Mouse (Mus musculus) heart, embryonic 15.5 days (tissue): ENCODE measurements around the gene Myt1l. TPM values are rescaled to one million over a fixed set of nuclear protein-coding genes. Genes with fewer than 3 reads are reported as not detected.

Experiments
- ATAC-seq: fragments of 200-750 bp; cut with Nextera tagmentation; replicated peaks from 2 replicates; pipeline ENCODE4 v1.8.0; 2017; ENCODE audit warnings: low read depth, moderate TSS enrichment; ENCODE audit not compliant: insufficient number of reproducible peaks, insufficient read depth, low FRiP score
- H3K27ac ChIP-seq: fragments of 300-500 bp; sonication (generic); 2 replicates; pipeline ENCODE4 v1.5.1; 2015; ENCODE audit warnings: mild to moderate bottlenecking, inconsistent platforms
- H3K27me3 ChIP-seq: fragments of 300-500 bp; sonication (generic); 2 replicates; pipeline ENCODE4 v1.6.1; 2015; ENCODE audit warnings: inconsistent platforms
- H3K36me3 ChIP-seq: fragments of 300-500 bp; sonication (generic); 2 replicates; pipeline ENCODE4 v1.6.1; 2015; ENCODE audit warnings: mild to moderate bottlenecking, inconsistent platforms
- H3K4me1 ChIP-seq: fragments of 300-500 bp; sonication (generic); replicated peaks from 2 replicates; pipeline ENCODE4 v1.6.1; 2015; ENCODE audit warnings: inconsistent platforms
- H3K4me2 ChIP-seq: fragments of 300-500 bp; sonication (generic); 2 replicates; pipeline ENCODE4 v1.6.1; 2015; ENCODE audit warnings: inconsistent platforms, mild to moderate bottlenecking, moderate library complexity
- H3K4me3 ChIP-seq: fragments of 300-500 bp; sonication (generic); 2 replicates; pipeline ENCODE4 v1.5.1; 2015; ENCODE audit warnings: mild to moderate bottlenecking, inconsistent platforms
- H3K9ac ChIP-seq: fragments of 300-500 bp; sonication (generic); 2 replicates; pipeline ENCODE4 v1.6.1; 2015; ENCODE audit warnings: mild to moderate bottlenecking, inconsistent platforms
- H3K9me3 ChIP-seq: fragments of 300-500 bp; sonication (generic); replicated peaks from 2 replicates; pipeline ENCODE4 v1.6.1; 2016; ENCODE audit warnings: inconsistent platforms
- WGBS: fragments of 180-500 bp; shearing (Covaris S2); methylation state at CpG from one replicate; pipeline ENCODE4 v1.1.7; 2015; ENCODE audit warnings: mixed read lengths; 5-methylcytosine and 5-hydroxymethylcytosine counted together
- polyA plus RNA-seq: library from polyadenylated mRNA; unstranded; fragments of >200 nt; fragmentation: Nextera tagmentation; extraction: Ambion mirVana; gene quantifications from 2 replicates; pipeline ENCODE4 v1.2.1, GENCODE M21; 2015

Gene Myt1l
- polyA plus RNA-seq, 1 experiment from 2014 or later, result 0.05 TPM

GRCm38 (mm10) chr12:29657061-29657460 is 128.9 kb downstream of the Myt1l start:
- Histone ChIP-seq H3K36me3 (no peaks in the 10 kb centered on the region), H3K4me2 (no peak overlapping the region), H3K4me1 (0 out of 2 replicates have a peak, but pooled peaks cover 3% of the 10 kb centered on the region), H3K9me3 (no peaks in the 10 kb centered on the region), H3K27me3 (no peaks in the 10 kb centered on the region), H3K27ac (no peak overlapping the region), H3K4me3 (no peak overlapping the region), H3K9ac (no peak overlapping the region)
- 40% methylated on average over 3 of the region's 3 CpGs for WGBS
- no peak for ATAC-seq

- no peak overlapping the region for H3K4me2 ChIP-seq
- WGBS, result 61% methylated on average over 2 of the region's 2 CpGs
These were observed 129.7 kb downstream of the Myt1l start for GRCm38 (mm10) chr12:29657870-29658269.

DNA sequence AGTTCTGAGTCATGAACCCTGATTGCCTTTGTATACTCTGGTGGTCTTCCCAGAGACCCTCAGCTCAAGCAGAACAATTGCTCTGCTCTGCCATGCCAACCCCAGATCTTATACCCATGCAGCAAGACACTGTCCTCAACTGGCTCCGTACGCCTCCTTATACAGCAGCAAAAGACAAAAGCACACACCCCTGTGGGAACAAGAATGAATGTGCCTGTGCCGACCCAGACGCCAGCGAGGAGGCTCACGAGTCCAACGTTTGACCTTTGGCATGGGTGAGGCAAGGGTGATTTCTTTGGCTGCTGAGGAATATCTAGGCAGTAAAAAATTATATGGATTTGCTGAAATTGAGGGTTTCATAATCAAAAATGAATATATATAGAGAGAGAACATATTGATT is 143.8 kb downstream of the Myt1l start:
- Histone ChIP-seq H3K4me2 (no peak overlapping the region), H3K4me3 (no peak overlapping the region), H3K36me3 (no peaks in the 10 kb centered on the region), H3K27me3 (no peaks in the 10 kb centered on the region), H3K27ac (no peak overlapping the region), H3K4me1 (peaks cover 2% of the 10 kb centered on the region; the same call in 1 of the 2 replicates), H3K9me3 (no peaks in the 10 kb centered on the region), H3K9ac (no peak overlapping the region)
- 87% methylated on average over 7 of the region's 7 CpGs for WGBS
- no peak for ATAC-seq

More at GRCm38 (mm10) chr12:29657870-29658269, 129.7 kb downstream of the Myt1l start:
- no peaks in the 10 kb centered on the region for H3K36me3 ChIP-seq
- no peak for ATAC-seq
- no peak overlapping the region for H3K4me3 ChIP-seq
- H3K9ac ChIP-seq, result no peak overlapping the region
- no peaks in the 10 kb centered on the region for H3K27me3 ChIP-seq
- no peaks in the 10 kb centered on the region for H3K9me3 ChIP-seq
- H3K4me1 ChIP-seq, result 0 out of 2 replicates have a peak, but pooled peaks cover 3% of the 10 kb centered on the region
- no peak overlapping the region for H3K27ac ChIP-seq

DNA sequence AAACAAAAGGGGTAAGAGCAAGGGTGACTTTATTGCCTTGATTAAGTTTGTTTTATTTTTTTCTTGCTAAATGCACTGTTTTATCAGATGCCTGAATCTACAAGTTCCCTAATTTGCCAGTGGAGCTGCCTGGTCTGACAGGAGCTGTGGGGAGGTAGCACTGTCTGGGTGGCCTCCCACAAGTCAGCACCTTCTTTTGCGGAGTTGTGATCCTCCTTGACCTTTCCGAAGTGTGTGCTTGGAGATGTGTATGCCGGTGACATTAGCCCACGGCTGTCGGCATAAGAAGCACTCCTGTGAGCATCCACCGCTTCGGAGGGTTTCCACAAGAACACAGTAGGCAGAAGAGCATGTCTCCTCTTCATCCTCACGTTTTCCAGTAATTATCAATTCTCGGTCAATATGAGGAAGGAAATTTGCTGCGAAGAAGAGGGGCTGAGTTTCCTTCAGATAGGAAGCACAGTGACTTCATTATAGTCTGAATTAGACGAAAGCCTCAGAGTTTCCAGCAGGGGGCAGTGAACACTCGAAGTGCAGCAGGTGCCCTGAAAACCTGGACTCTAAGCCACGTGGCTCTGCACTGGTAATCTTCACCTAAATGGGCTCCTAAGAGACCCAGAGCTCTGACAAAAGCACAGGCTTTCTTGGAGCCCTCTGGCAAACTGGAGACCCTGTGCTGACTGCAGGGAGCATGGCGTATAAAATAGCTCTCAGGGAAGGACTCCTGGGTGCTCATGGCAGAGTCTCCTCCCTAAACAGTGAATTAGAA is 147.6 kb downstream of the Myt1l start:
- Histone ChIP-seq H3K27ac (no peak overlapping the region), H3K36me3 (no peaks in the 10 kb centered on the region), H3K9ac (no peak overlapping the region), H3K27me3 (no peaks in the 10 kb centered on the region), H3K9me3 (no peaks in the 10 kb centered on the region), H3K4me3 (no peak overlapping the region), H3K4me1 (peaks cover 2% of the 10 kb centered on the region; the same call in 1 of the 2 replicates), H3K4me2 (peak overlapping the region; percentile 23; the same call in 1 of the 2 replicates)
- no peak for ATAC-seq
- 35% methylated on average over 14 of the region's 14 CpGs for WGBS

DNA sequence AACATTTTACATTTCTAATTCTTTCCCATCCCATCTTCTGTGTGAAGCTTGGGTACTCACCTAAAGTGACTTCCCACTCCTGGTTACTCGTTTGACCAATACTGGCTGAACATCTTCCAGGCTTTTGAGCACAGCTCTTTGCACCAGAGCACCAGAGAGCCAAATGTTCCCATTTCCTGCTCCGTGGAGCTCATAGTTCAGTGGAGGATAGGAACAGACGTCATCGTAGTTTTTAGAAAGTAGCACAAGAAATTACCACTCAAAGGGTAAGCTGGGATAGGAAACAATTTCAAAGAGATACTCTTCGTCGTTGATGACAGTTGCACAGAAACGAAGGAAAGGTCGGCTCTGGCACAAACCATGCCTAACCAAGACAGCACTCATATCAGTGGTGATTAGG is 154.2 kb downstream of the Myt1l start:
- WGBS, result 49% methylated on average over 8 of the region's 8 CpGs

GRCm38 (mm10) chr12:29682946-29683345 is 154.8 kb downstream of the Myt1l start:
- Histone ChIP-seq H3K9me3 (no peaks in the 10 kb centered on the region), H3K27ac (no peak overlapping the region), H3K36me3 (no peaks in the 10 kb centered on the region), H3K9ac (no peak overlapping the region), H3K4me3 (no peak overlapping the region), H3K4me1 (no peaks in the 10 kb centered on the region), H3K4me2 (no peak overlapping the region), H3K27me3 (no peaks in the 10 kb centered on the region)
- WGBS, result 71% methylated on average over 8 of the region's 8 CpGs
- no peak for ATAC-seq

More for the DNA sequence above, 154.2 kb downstream of the Myt1l start:
- Histone ChIP-seq H3K4me2 (no peak overlapping the region), H3K4me1 (no peaks in the 10 kb centered on the region), H3K36me3 (no peaks in the 10 kb centered on the region), H3K9me3 (no peaks in the 10 kb centered on the region), H3K27me3 (no peaks in the 10 kb centered on the region), H3K4me3 (no peak overlapping the region), H3K9ac (no peak overlapping the region), H3K27ac (no peak overlapping the region)
- no peak for ATAC-seq

DNA sequence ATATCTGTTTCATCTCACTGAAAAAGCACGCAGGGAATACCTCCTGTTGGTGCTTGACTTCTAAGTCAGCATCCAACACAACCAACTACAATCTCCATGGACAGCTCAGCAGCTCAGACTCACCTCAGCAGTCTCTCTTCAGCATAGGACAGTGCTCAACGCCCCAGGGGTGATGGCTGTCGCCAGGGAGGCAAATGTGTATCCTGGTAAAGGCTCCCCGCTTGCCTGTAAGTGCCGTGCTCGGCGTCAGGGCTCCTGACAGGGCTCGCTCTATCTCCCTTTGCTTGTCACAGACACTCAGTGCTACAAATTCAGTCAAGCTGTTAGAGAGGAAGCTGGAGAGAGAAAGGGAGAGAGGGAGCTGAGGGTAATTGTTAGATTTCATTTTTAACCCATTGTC is 158.1 kb downstream of the Myt1l start:
- no peak overlapping the region for H3K27ac ChIP-seq
- H3K4me1 ChIP-seq, result no peaks in the 10 kb centered on the region
- no peak overlapping the region for H3K4me3 ChIP-seq
- no peaks in the 10 kb centered on the region for H3K36me3 ChIP-seq
- no peak overlapping the region for H3K9ac ChIP-seq
- 27% methylated on average over 8 of the region's 8 CpGs for WGBS
- H3K9me3 ChIP-seq, result no peaks in the 10 kb centered on the region
- no peak overlapping the region for H3K4me2 ChIP-seq
- H3K27me3 ChIP-seq, result no peaks in the 10 kb centered on the region
- ATAC-seq, result no peak

DNA sequence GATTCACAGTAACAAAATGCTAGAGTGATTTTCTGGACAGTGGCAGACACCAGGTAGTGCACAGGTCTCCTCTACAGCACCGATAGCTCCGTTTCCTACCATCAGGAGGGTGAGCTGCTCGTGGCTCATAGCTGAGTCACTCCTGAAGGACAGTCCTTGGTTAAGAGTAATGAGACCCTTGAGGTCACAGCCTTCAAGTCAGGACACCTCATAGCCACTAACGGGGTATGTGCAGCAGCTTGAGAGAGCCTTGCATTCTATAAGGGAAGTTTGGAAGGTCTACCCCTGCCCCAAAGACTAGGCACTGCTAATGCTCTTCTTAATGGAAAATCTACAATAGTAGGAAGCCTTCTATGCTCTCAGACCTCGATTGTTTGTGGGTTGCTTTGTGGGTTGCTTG is 163.4 kb downstream of the Myt1l start:
- WGBS, result 79% methylated on average over 5 of the region's 5 CpGs
- Histone ChIP-seq H3K27me3 (no peaks in the 10 kb centered on the region), H3K4me2 (no peak overlapping the region), H3K9me3 (no peaks in the 10 kb centered on the region), H3K4me3 (no peak overlapping the region), H3K36me3 (no peaks in the 10 kb centered on the region), H3K9ac (no peak overlapping the region), H3K4me1 (peaks cover 9% of the 10 kb centered on the region), H3K27ac (no peak overlapping the region)
- no peak for ATAC-seq

DNA sequence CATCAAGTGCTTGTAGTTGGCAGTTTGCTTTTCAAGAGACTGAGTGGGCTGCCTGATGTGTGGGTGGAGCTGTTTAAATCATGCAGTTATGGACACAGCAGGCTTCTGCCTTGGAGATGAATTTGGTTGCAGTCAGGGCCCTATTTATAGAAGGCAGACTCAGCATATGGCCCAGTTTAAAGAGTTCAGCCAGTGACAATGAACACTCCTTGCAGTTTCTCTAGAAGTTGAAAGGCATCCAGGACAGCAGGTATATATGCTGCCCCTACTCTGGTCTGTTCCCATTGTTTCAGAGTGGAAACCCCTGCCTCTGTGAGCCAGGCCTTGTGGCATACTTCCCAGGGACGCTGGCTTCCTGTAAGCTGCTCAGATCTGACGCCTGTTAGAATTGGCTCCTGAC is 167.0 kb downstream of the Myt1l start:
- H3K36me3 ChIP-seq, result no peaks in the 10 kb centered on the region
- H3K4me2 ChIP-seq, result no peak overlapping the region
- peaks cover 26% of the 10 kb centered on the region for H3K4me1 ChIP-seq
- no peaks in the 10 kb centered on the region for H3K9me3 ChIP-seq
- no peak overlapping the region for H3K4me3 ChIP-seq
- no peaks in the 10 kb centered on the region for H3K27me3 ChIP-seq
- peak overlapping the region; percentile 51 for H3K27ac ChIP-seq
- 24% methylated on average over 2 of the region's 2 CpGs for WGBS
- no peak overlapping the region for H3K9ac ChIP-seq
- no peak; the same call in 1 of the 2 replicates for ATAC-seq

DNA sequence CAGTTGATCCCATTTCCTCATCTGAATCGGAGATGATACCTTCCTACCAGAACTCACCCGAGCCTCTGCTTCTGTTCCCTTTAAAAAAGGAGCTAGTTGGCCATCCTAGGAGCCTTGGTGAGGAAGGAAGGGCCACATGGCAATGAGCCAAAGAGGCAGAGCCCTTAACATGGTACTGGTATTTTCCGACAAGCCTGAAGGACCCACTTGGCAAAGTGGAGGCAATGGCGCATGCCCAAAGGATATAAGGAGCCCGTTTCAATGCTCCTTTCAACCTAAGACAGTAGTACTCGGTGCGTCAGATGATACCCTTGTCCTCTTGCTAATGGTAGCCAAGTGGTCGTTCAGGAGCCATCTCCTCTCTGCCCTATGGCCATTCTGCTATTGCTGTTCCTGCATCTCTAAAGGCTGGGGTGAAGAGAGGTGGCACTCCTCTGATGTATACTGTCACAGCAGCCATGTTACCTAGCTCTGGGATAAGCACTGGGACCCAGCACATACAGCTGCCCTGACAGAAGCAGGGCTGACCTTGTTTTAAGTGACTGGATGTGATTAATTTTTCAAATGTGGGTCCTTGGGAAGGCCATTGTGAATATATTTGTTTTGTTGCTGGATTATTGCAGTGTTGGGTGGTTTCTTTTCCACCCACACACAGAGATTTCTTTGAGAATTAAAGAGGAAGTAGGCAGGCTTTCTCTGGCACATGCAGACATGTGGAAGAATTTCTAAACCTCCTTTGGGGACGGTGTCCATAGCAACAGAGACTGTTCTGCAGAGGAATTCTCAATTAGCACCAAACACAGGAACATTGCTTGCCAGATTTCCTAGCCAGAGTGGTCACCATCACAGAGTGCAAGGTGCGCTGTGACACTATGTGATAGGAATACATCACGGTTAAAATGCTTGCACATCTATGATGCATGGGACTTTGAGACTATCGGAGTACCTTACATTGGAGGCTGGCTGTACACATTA is 169.6 kb downstream of the Myt1l start:
- WGBS, result 80% methylated on average over 12 of the region's 12 CpGs

GRCm38 (mm10) chr12:29698541-29698940 is 170.4 kb downstream of the Myt1l start:
- no peaks in the 10 kb centered on the region for H3K27me3 ChIP-seq
- no peaks in the 10 kb centered on the region for H3K9me3 ChIP-seq
- H3K4me1 ChIP-seq, result peaks cover 39% of the 10 kb centered on the region
- no peak overlapping the region for H3K9ac ChIP-seq
- whole genome bisulfite sequencing, result 78% methylated on average over 3 of the region's 3 CpGs
- no peaks in the 10 kb centered on the region for H3K36me3 ChIP-seq
- no peak overlapping the region for H3K27ac ChIP-seq
- no peak overlapping the region for H3K4me2 ChIP-seq
- no peak for ATAC-seq
- H3K4me3 ChIP-seq, result no peak overlapping the region

More for the DNA sequence above, 169.6 kb downstream of the Myt1l start:
- H3K27me3 ChIP-seq, result no peaks in the 10 kb centered on the region
- H3K27ac ChIP-seq, result no peak overlapping the region
- H3K4me2 ChIP-seq, result no peak overlapping the region
- H3K36me3 ChIP-seq, result no peaks in the 10 kb centered on the region
- H3K4me3 ChIP-seq, result no peak overlapping the region
- no peak overlapping the region for H3K9ac ChIP-seq
- H3K4me1 ChIP-seq, result peaks cover 35% of the 10 kb centered on the region
- no peak for ATAC-seq
- H3K9me3 ChIP-seq, result no peaks in the 10 kb centered on the region
